Mouse (Mus musculus): ENCODE data around the gene Them4. TPM values are rescaled to one million over a fixed set of nuclear protein-coding genes. Genes with fewer than 3 reads are reported as not detected.

Gene Them4
- total RNA-seq, 1 experiment from 2014 or later: 10.4 TPM

DNA sequence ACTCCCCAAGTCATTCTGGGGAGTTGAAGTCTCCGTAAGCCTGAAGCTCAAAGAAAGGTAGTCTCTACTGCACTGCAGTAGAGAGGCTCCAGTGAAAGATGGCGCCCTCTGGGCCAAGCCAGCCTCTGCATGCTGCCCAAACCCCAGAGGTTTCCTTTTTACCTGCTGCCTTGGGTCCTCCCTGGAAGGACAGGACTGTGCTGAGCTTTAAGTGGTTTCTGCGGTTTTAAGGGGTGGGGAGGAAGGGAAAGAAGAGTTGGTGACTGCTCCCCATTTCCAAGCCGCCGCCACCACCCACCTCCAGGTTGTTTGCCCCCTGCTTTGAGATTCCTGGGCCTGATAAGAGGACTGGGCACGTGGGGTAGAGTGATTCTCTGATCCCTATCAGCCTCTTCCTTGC, 58.7 kb downstream of the Them4 start:
- DNase-seq: no peak

DNA sequence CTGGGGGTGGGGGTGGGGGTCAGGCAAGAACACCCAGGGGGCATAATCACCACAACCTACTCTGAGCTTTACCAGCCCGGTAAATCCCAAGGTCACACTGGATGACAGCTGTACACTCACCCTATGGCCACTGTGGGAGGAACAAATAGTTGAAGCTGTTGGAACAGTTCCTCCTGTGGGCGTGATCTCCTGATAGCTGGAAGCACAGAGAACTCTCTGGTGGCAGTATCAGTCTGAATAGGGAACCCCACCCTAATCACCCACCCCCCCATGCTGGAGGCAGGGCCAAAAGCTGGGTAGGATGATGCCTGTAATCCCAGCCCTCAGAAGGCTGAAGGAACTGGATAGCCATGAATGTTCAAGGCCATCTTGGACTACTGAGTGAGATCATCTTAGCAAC, 59.8 kb downstream of the Them4 start:
- DNase-seq: no peak

DNA sequence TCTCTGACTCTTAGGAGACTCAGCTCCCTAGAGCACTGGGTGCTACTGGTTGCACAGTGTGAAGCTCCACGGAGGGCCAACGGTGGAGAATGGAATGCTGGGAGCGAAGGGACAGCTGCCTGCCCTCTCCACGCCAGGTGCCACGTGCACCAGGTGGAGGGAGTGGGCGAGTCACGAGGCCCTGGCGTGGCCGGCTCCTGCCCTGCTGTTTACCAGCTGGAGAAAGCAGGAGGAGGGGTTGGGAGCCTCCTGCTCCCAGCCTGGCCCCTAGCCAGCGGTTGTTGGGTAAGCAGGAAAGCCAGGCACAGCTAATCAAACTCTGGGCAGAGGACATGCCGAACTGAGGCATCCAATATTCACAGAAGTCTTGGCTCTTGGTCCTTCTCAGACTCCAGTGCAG, 61.7 kb downstream of the Them4 start:
- DNase-seq: peak; percentile 94

DNA sequence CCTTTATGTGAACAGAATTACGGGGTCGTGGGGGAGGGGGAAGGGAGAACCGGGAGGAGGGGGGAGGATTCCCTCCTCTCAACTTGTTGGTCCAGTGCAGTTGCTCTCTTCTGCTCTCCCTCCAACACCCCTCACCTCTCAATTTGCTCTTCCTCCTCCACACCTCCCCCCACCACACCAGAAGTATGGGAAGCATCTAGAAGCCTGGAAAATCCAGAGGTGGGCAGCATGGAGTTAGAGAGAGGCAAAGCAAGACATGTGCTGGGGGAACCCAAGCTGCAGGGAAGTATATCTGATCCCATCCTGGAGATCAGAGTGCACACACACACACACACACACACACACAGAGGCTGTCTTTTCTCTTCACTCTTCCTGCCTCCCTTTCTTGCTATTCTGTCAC, 62.1 kb downstream of the Them4 start:
- DNase-seq: no peak

DNA sequence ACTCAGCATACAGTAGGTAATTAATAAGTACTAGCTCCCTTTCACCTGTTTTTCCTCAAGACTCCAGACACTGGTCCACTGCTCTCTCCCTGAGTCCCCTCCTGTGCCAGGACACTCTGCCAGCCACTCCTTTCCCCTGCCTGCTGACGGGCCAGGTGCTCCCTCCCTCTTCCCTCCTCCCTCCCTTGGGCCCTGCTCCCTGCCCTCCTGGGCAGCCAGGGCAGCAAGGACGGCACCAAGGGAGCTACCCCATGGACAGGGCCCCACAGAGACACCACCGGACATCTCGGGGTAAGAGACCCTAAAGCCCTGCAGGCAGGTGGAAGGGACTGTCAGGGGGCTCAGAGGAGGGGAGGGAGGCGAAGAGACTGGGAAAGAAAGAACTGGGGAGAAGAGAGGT, 62.8 kb downstream of the Them4 start, which contains the start of gene Rorc:
Gene Rorc (plus strand): TSS at position 154 of the 400 bp plus-strand sequence.
- peak; percentile 62 for DNase-seq

DNA sequence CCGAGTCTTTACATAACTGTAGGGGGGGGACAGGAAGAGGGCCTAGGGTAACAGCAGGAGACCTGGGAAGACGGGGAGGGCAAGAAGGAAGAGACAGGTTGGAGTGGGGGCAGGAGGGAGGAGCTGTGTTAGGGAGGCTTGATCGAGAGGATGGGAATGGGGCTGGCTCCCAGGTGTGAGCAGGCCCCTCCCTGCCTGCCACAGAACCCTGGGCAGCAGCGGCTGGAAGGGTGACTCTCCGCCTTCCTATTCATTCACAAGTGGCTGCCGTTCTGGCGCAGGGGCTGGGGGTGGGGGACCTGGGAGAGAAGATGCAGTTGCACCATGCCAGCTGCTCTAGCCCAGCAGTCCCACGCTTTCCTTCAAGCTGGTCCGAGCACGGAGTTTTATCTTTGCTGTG, 63.2 kb downstream of the Them4 start:
- no peak for DNase-seq

DNA sequence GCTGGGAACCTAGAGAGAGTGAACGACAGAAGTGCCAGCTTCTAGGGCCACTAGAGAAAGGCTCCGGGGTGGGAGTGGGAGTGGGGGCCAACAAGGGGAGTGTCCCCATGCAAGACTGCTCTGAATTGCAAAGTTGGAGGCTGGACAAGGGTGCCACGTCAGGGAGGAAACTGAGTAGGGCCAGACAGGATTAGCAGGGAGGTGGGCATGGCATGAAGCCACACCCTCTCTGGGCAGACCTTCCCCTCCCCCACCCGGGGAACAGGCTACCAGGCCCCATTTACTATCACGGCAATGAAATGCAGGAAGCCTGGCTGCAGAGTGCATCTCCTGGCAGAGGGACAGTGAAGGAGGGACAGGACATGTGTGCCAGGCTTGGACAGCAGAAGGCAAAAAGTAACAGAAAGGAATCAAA, 63.7 kb downstream of the Them4 start:
- DNase-seq: peak; percentile 59

DNA sequence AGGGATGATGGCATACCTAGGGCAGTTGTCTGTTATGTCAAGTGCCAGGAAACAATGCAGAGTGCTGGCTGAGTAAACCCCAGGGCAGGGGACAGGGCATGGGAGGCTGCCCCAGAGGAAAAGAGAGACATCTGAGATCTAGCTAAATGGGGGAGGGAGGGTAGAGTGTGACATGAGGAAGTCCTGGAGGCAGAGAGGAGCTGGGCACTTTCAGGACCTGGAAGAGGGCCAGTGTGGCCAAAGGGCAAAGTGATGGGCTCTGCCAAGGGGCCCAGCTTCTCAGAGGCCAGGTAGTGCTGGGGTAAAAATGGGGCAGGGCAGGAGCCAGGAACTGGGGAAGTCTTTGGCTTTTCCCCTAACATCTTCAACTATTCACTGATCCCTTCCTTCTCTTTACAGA, 64.7 kb downstream of the Them4 start:
- no peak for DNase-seq

DNA sequence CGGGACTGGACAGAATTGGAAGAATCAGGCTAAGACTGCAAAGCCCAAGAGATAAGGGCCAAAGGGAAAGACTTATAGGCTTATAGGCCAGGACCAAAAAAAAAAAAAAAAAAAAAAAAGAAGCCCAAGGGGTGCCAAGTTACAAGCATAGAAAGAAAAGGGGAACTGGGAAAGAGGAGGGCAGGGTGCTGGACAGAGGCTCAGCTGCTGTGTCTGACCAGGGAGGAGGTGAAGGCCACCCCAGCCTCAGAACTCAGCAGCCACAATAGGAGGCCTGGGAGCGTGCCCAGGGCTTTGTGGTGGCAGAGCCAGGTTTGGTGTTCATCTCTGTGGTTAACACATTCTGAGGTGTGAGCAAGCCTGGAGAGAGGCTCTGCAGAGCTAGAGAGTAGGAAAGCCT, 65.3 kb downstream of the Them4 start:
- no peak for DNase-seq

DNA sequence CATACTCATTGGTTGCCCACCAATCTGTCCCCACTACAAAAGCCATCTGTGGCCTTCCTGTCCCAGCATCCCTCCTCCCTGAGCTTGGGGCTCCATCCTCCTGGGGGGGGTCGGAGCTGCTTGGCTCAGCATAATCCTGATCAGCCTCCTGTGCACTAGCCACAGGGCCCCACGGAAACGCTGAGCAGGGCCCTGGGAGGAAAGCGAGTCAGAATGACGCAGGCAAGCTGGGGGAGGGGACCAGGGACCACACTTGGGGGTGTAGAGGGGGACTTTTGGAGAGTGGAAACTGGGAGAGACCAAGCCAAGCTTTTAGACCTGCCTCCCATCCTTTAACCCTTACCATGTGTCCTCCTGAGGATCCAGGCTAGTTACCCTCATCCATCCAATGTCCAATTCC, 66.0 kb downstream of the Them4 start:
- DNase-seq: no peak

DNA sequence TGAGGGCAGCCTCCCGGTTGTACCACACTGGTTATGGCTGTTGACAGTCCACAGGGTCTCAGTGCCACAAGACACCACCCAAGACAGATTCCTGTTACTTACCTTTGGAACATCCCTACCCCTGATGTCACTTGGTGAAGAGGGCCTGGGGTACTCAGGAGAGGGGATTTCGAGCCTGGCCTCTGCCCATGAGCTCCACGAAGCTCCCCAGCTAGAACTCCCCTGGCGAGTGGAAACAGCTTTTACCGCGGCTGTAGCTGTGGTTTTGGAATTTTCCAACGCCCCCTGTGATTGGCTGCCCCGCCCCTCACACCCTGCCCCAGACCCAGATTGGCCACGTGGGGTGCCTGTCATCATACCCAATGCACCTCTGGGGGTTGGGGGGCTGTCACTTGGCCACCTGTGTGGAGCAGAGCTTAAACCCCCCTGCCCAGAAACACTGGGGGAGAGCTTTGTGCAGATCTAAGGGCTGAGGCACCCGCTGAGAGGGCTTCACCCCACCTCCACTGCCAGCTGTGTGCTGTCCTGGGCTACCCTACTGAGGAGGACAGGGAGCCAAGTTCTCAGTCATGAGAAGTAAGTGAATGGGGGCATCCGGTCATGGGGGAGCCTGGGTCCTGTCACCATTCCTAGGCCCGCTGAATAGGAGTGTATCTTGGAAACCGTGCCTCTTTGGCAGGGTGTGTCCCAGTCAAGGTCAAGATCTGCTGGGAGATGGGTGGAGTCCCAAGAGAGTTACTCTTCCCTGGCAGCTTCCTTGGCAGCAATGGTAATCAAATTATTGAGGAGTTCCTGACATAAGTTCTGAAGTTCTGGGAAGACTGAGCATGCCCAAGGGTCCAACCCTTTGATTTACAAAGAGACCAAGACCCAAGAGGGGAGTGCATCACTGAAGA, 67.4 kb downstream of the Them4 start:
- DNase-seq: no peak

DNA sequence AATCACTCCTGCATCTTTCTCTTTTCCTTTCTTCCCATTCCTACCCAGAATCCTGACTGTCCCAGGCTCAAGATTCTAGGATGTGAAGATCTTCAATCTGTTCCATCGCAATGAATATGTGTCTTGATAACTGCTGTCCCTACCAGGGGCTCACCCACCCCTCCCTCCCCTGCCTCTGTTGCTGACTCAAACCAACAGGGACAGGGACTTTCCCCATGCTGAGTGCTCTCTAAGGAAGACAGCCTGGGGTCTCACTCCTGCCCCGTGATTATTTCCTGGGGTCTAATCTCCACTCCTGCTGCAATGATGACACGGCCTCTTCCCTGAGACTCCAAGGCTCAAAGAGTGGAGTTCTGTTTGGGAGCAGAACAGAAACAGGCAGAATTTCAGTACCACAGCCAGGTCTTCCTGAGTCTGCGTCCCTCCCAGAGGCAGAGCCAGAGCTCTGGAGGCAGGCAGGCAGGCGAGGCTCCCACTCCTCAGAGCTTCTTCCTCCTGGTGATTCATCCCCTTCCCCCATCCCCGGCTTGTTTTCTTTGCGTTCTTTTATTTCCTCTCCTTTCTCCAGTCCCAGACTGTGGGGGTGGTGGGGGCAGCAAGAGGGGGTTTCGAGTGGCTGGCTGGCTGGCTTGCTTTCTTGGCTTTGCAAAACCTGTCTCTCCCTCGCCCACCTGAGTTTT, 70.1 kb downstream of the Them4 start:
- no peak for DNase-seq

Other genes starting within 250 kb of the Them4 start
- not detected in 2 replicates for gene Gm10697, start 237.4 kb upstream of the Them4 start, total RNA-seq (2021)
- not detected in 2 replicates for gene Gm10696, start 131.9 kb upstream of the Them4 start, total RNA-seq (2021)
- not detected in 2 replicates for gene Gm5286, start 113.4 kb upstream of the Them4 start, total RNA-seq (2021)
- gene Gm4778, start 46.1 kb upstream of the Them4 start, total RNA-seq (2021): not detected in 2 replicates
- not detected in 2 replicates for gene Them5, start 32.0 kb downstream of the Them4 start, total RNA-seq (2021)
- 0.49 TPM in 1 of 2 replicates, not detected in the other for gene C2cd4d, start 52.3 kb downstream of the Them4 start, total RNA-seq (2021)
- gene Rorc, start 62.7 kb downstream of the Them4 start, total RNA-seq (2021): 13.9 and 19.0 TPM in 2 replicates
- 0.76 and 0.90 TPM in 2 replicates for gene Lingo4, start 88.4 kb downstream of the Them4 start, total RNA-seq (2021)
- 8.2 and 10.6 TPM in 2 replicates for gene Tdrkh, start 103.2 kb downstream of the Them4 start, total RNA-seq (2021)
- gene Mrpl9, start 133.2 kb downstream of the Them4 start, total RNA-seq (2021): 69.6 and 71.6 TPM in 2 replicates
- not detected in 2 replicates for gene Oaz3, start 133.8 kb downstream of the Them4 start, total RNA-seq (2021)
- 17.7 and 28.0 TPM in 2 replicates for gene Celf3, start 168.2 kb downstream of the Them4 start, total RNA-seq (2021)
- 2.2 and 4.0 TPM in 2 replicates for gene Riiad1, start 170.3 kb downstream of the Them4 start, total RNA-seq (2021)